Mouse (Mus musculus): ENCODE measurements at regions not wholly inside any gene's neighbourhood (a gene's known extent, or its start where the extent isn't known, plus 50 kb on each side); places are given as distances from the start of the nearest gene placed in this dataset.

GRCm38 (mm10) chr11:56431089-56431488, 390.3 kb upstream of the Nmur2 start:
- TF ChIP-seq CTCF (IDR thresholded peaks at IDR 0.05; ENCODE audit: insufficient read depth, low read depth, low read length) (no peak), POLR2A (IDR thresholded peaks at IDR 0.05; ENCODE audit: insufficient read depth, low read depth, low read length) (no peak)

Measured in olfactory bulb, adult 2 months (tissue).